Mouse (Mus musculus) monocyte, adult 59 days (primary cell): Measurements from ENCODE around the gene Adgrf5. TPM values are rescaled to one million over a fixed set of nuclear protein-coding genes. Genes with fewer than 3 reads are reported as not detected.

Experiments
- total RNA-seq, 2 experiments: library from RNA; stranded (reverse); gene quantifications; one replicate each; pipeline ENCODE4 v1.2.4; 2023

Gene Adgrf5
- under 1 TPM in 1 of 2 experiments, not detected in 1; 0.45 TPM for total RNA-seq

DNA sequence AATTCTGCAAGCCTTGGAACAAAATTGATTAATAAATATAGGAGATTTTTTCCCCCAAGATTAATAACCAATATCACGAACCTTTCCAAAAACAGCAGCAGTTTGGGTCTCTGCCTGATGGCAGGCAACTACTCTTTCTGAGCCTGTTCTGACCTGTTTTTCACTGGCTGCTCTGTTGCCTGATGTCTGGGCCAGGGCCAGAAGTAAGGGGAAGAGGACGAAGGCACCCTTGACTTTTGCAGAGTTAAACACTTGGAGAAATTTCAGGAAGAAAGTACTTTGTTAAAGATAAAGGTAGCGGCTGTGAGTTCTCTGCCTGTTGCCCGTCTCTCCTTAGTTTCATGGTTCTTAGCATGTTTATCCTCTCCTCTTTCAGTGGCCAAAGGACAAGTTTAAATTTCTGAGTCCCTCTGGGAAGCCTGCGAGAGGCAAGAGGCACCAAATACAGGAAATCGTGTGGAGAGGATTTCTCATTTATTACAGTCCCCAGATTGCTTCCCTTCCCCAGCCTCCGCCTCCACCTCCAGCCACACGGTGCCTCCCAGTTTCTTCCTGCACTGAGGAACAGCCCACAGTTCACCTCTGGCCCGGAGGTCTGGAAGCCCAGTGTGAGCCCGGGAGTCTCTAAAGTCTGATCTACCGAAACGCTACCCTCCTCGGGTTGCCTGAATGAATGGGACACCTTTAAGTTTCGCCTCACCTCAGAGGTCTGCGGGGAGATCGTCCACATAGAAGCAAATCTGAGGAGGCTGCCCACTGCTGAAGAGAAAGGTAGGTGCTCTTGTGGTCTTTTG lies at the start of gene Adgrf5:
TSS of gene Adgrf5 (plus strand) at position 626 of the 794 bp plus-strand sequence.

DNA sequence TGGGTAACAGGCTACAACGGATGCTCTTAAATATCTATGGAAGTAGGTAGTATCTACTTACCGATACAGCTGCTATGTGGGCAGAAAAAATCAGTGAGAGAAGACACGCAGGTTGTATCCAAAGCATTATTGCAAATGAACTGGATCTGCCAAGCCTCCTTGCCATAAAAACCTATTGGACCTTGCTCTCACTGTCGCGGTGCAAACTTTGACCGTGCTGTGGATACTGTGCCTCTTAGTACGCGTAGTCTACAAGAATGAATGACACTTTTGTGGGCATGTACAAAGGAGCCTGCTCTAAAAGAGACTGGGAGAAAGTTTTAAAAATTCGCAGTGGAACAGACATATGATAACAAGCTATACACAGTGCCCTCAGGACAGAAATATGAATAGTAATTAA lies 142.3 kb downstream of the Adgrf5 start, which contains the start of gene Mep1a:
TSS of gene Mep1a (minus strand) at position 221 of the 400 bp plus-strand sequence.

Other genes starting within 250 kb of the Adgrf5 start
- gene Adgrf1, start 90.1 kb upstream of the Adgrf5 start, total RNA-seq: not detected
- not detected for gene Mep1a, start 142.4 kb downstream of the Adgrf5 start, total RNA-seq
- 1 to 10 TPM in 1 of 2 experiments, under 1 TPM in 1; 0.67 to 2.6 TPM for gene Ankrd66, start 183.2 kb downstream of the Adgrf5 start, total RNA-seq
- gene Pla2g7, start 207.6 kb downstream of the Adgrf5 start, total RNA-seq: 100 to 1,000 TPM; 217 to 270 TPM